Mouse (Mus musculus) thymus, adult 2 months (tissue): Measurements from ENCODE around the gene Prkn.

ENCODE experiments used
- CTCF ChIP-seq: fragments of 200-500 bp; IDR thresholded peaks from 2 replicates; pipeline ENCODE4 v1.5.1; 2012; ENCODE audit warnings: mild to moderate bottlenecking, control low read depth, low read length, moderate library complexity, borderline replicate concordance; ENCODE audit not compliant: control insufficient read depth, poor library complexity, insufficient read depth; ENCODE audit errors: extremely low read depth
- POLR2A ChIP-seq: fragments of 200-500 bp; IDR thresholded peaks from 2 replicates; pipeline ENCODE4 v1.6.1; 2012; ENCODE audit warnings: mild to moderate bottlenecking, low read length, control low read depth, moderate library complexity; ENCODE audit not compliant: control insufficient read depth, poor library complexity, insufficient read depth; ENCODE audit errors: extremely low read depth

- TF ChIP-seq POLR2A, result no peak
- TF ChIP-seq CTCF, result no peak
Observed at GRCm38 (mm10) chr17:11290183-11290582, 450.0 kb downstream of the Prkn start.
